Mouse (Mus musculus): ENCODE results near the gene Rgma.

GRCm38 (mm10) chr7:73382843-73383242 lies 7.5 kb downstream of the Rgma start:
- no peak for TF ChIP-seq CTCF (IDR thresholded peaks at IDR 0.05)
- TF ChIP-seq POLR2A (IDR thresholded peaks at IDR 0.05; ENCODE audit: insufficient read depth, low read depth, low read length): no peak
- TF ChIP-seq EP300 (IDR thresholded peaks at IDR 0.05; ENCODE audit: insufficient read depth, low read depth, low read length): no peak
